Comparison of ENCODE assay signal across 8 mouse cellular contexts in the genomic region with DNA sequence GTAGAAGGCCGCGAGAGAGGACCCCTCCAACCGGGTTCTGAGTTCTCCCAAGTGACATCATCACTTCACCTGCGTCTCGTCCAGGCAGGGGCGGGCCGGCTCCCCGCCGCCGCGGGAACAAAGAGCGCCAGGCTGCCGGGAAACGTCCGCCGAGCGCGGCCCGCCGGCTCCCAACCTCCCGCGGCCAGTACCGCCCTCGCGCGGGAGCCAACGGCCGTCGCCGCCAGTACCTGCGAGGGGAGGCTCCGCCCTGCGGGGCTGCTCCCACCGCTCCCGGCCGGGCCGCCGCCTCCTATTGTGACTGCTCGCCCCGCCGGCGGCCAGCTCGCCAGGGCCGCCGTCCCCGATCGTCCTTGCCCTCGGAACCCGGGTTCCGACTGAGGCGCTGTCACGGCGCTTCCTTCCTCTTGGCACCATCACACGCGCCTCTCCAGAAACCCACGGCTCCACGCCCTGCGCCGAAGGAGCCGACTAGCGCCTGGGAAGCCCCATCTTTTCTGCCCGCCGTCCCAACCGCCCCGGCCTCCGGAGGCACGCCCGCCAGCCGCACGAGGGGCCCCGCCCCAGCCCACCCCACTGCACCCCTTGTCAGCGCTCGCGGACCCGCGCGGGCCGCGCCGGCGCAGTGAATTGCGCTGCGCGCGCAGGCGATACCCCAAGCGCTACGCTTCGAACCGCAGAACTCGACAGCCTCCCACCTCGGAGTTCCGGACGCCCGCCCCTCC.
A peak's percentile ranks its signal among the peaks of the same experiment; 100 is the strongest.
DNase-seq lines count a peak whose midpoint lies in the region; ATAC-seq lines count a peak whose summit lies in the region.

No protein-coding gene starts in this region.

- H3K4me3 ChIP-seq in intestine, embryonic 14.5 days (ENCODE audit: low read depth, low read length), result peak overlapping the region; percentile 79

- 0% methylated on average over 82 of the region's 95 CpGs for WGBS in intestine, embryonic 14.5 days

- peak; percentile 90 for ATAC-seq in intestine, embryonic 14.5 days (replicated peaks; ENCODE audit: low FRiP score, low TSS enrichment, low read depth)

- peak; percentile 77 for DNase-seq in adipocyte (ENCODE audit: low spot score)
- DNase-seq in embryo, embryonic 10 days (ENCODE audit: low spot score), result peak; percentile 90
- peak; percentile 85 for DNase-seq in gastrocnemius, postnatal 25 days
- peak; percentile 92 for DNase-seq in intestine, embryonic 14.5 days (ENCODE audit: low spot score)
- DNase-seq in left cerebral cortex, postnatal 14 days (ENCODE audit: low spot score in 2 of 2), result peak; percentile 69 to 81
- DNase-seq in mesoderm, embryonic 11.5 days (ENCODE audit: low read depth, low spot score), result peak; percentile 99
- DNase-seq in right cerebral cortex, postnatal 36 days (ENCODE audit: low spot score in 2 of 2), result peak; percentile 58 to 67
- DNase-seq in yolk sac, embryonic 10.5 days (ENCODE audit: low spot score), result peak; percentile 88

- intact Hi-C loops in left cerebral cortex, postnatal 14 days (cut with DNase I), result loop anchor here (5.0 kb wide), 1 partner anchor 100 kb away; no protein-coding TSS in a partner anchor

- peak overlapping the region; percentile 66 for H3K4me2 ChIP-seq in intestine, embryonic 14.5 days (ENCODE audit: low read length)

- H3K9ac ChIP-seq in intestine, embryonic 14.5 days (ENCODE audit: low read length), result peak overlapping the region; percentile 92

- H3K4me1 ChIP-seq in intestine, embryonic 14.5 days (replicated peaks; ENCODE audit: control insufficient read depth, insufficient read depth, low read length), result peaks cover 30% of the 10 kb centered on the region

- no peaks in the 10 kb centered on the region for H3K27me3 ChIP-seq in intestine, embryonic 14.5 days (replicated peaks; ENCODE audit: control insufficient read depth, insufficient read depth, low read length)

- H3K36me3 ChIP-seq in intestine, embryonic 14.5 days (ENCODE audit: control insufficient read depth, insufficient read depth, low read length), result no peaks in the 10 kb centered on the region

- no peaks in the 10 kb centered on the region for H3K9me3 ChIP-seq in intestine, embryonic 14.5 days (ENCODE audit: control insufficient read depth, low read length)

- H3K27ac ChIP-seq in intestine, embryonic 14.5 days (ENCODE audit: low read depth), result peak overlapping the region; percentile 98

Comparison
In these comparisons a context has a peak if more than half of its experiments do, and no peak if none do; other contexts are left out.
1. Peak in every context shown above with its lines: DNase-seq, ATAC-seq, H3K4me3 ChIP-seq and H3K27ac ChIP-seq.